Mouse (Mus musculus) thymus, adult 2 months (tissue): Measurements from ENCODE around the gene Hdac2. TPM values are rescaled to one million over a fixed set of nuclear protein-coding genes. Genes with fewer than 3 reads are reported as not detected.

Experiments
- DNase-seq: peaks from one replicate; pipeline ENCODE4 v3.0.0; 2021
- H3K27ac ChIP-seq: fragments of 200-500 bp; 2 replicates; pipeline ENCODE4 v1.5.1; 2012; ENCODE audit warnings: low read length, control low read depth; ENCODE audit not compliant: control insufficient read depth, insufficient read depth
- H3K27me3 ChIP-seq: fragments of 200-500 bp; 2 replicates; pipeline ENCODE4 v1.6.1; 2012; ENCODE audit warnings: mild to moderate bottlenecking, low read length, moderate library complexity, mixed read lengths; ENCODE audit not compliant: control insufficient read depth, insufficient read depth
- H3K36me3 ChIP-seq: fragments of 200-500 bp; 2 replicates; pipeline ENCODE4 v1.6.1; 2012; ENCODE audit warnings: mild to moderate bottlenecking, low read length, moderate library complexity; ENCODE audit not compliant: control insufficient read depth, insufficient read depth
- H3K4me1 ChIP-seq: fragments of 200-500 bp; replicated peaks from 2 replicates; pipeline ENCODE4 v1.6.1; 2012; ENCODE audit warnings: low read length; ENCODE audit not compliant: control insufficient read depth, insufficient read depth
- H3K4me3 ChIP-seq: fragments of 200-500 bp; 2 replicates; pipeline ENCODE4 v1.5.1; 2012; ENCODE audit warnings: mild to moderate bottlenecking, low read length, control low read depth, moderate library complexity; ENCODE audit not compliant: control insufficient read depth, insufficient read depth
- CTCF ChIP-seq: fragments of 200-500 bp; IDR thresholded peaks from 2 replicates; pipeline ENCODE4 v1.5.1; 2012; ENCODE audit warnings: mild to moderate bottlenecking, control low read depth, low read length, moderate library complexity, borderline replicate concordance; ENCODE audit not compliant: control insufficient read depth, poor library complexity, insufficient read depth; ENCODE audit errors: extremely low read depth
- POLR2A ChIP-seq: fragments of 200-500 bp; IDR thresholded peaks from 2 replicates; pipeline ENCODE4 v1.6.1; 2012; ENCODE audit warnings: mild to moderate bottlenecking, low read length, control low read depth, moderate library complexity; ENCODE audit not compliant: control insufficient read depth, poor library complexity, insufficient read depth; ENCODE audit errors: extremely low read depth
- WGBS: fragments of 180-500 bp; shearing (Covaris S2); methylation state at CpG from one replicate; pipeline ENCODE4 v1.1.7; 2018; 5-methylcytosine and 5-hydroxymethylcytosine counted together
- polyA plus RNA-seq: library from polyadenylated mRNA; depleted of rRNA; stranded (reverse); fragments of >200 nt; gene quantifications from 2 replicates; pipeline ENCODE4 v1.2.3, GENCODE M21; 2012; rRNA removed

Hdac2 gene
- polyA plus RNA-seq: 23.0 and 30.6 TPM in 2 replicates

- Histone ChIP-seq H3K27ac (peak within 1 kb of the TSS; percentile 52), H3K4me1 (peaks cover 3% of the 10 kb centered on the region), H3K36me3 (no peaks in the 10 kb centered on the region), H3K4me3 (peak within 1 kb of the TSS; percentile 71), H3K27me3 (no peaks in the 10 kb centered on the region)
- WGBS: under 1% methylated on average over 67 of the region's 67 CpGs
- TF ChIP-seq CTCF: no peak
- peak; percentile 85 for TF ChIP-seq POLR2A
- DNase-seq: peak; percentile 85
Measured at GRCm38 (mm10) chr10:36974086-36974675, at the start of gene Hdac2. Hdac2 (plus strand) TSS chr10:36974544.

- Histone ChIP-seq H3K27ac (no peak overlapping the region), H3K27me3 (no peaks in the 10 kb centered on the region), H3K4me3 (no peak overlapping the region), H3K36me3 (no peaks in the 10 kb centered on the region), H3K4me1 (no peaks in the 10 kb centered on the region)
- no peak for TF ChIP-seq POLR2A
- no peak for DNase-seq
- WGBS: 75% methylated on average over 3 of the region's 3 CpGs
Measured at GRCm38 (mm10) chr10:36928212-36928611, 46.1 kb upstream of the Hdac2 start.

- no peak for TF ChIP-seq CTCF
- no peak for TF ChIP-seq POLR2A
- 91% methylated on average over 5 of the region's 5 CpGs for WGBS
Measured at GRCm38 (mm10) chr10:36935863-36936262, 38.5 kb upstream of the Hdac2 start.

GRCm38 (mm10) chr10:36936271-36936670 lies 38.1 kb upstream of the Hdac2 start:
- Histone ChIP-seq H3K27me3 (no peaks in the 10 kb centered on the region), H3K4me3 (no peak overlapping the region), H3K4me1 (no peaks in the 10 kb centered on the region), H3K36me3 (no peaks in the 10 kb centered on the region), H3K27ac (no peak overlapping the region)
- 62% methylated on average over 2 of the region's 2 CpGs for WGBS
- TF ChIP-seq CTCF (no peak), POLR2A (no peak)
- DNase-seq: no peak

More at GRCm38 (mm10) chr10:36935863-36936262, 38.5 kb upstream of the Hdac2 start:
- H3K27me3 ChIP-seq: no peaks in the 10 kb centered on the region
- no peaks in the 10 kb centered on the region for H3K4me1 ChIP-seq
- no peaks in the 10 kb centered on the region for H3K36me3 ChIP-seq
- DNase-seq: no peak
- no peak overlapping the region for H3K27ac ChIP-seq
- H3K4me3 ChIP-seq: no peak overlapping the region

- H3K27me3 ChIP-seq: no peaks in the 10 kb centered on the region
- no peaks in the 10 kb centered on the region for H3K4me1 ChIP-seq
- TF ChIP-seq CTCF (no peak), POLR2A (no peak)
- WGBS: 85% methylated on average over 2 of the region's 2 CpGs
- H3K27ac ChIP-seq: no peak overlapping the region
- no peak for DNase-seq
- H3K4me3 ChIP-seq: no peak overlapping the region
- no peaks in the 10 kb centered on the region for H3K36me3 ChIP-seq
Measured at GRCm38 (mm10) chr10:36951742-36952141, 22.6 kb upstream of the Hdac2 start.

- Histone ChIP-seq H3K27ac (no peak overlapping the region), H3K4me3 (no peak overlapping the region), H3K27me3 (no peaks in the 10 kb centered on the region), H3K36me3 (no peaks in the 10 kb centered on the region), H3K4me1 (no peaks in the 10 kb centered on the region)
- no peak for TF ChIP-seq CTCF
- no peak for TF ChIP-seq POLR2A
- DNase-seq: no peak
- WGBS: 87% methylated on average over 2 of the region's 2 CpGs
Measured at GRCm38 (mm10) chr10:36952622-36953021, 21.7 kb upstream of the Hdac2 start.
